Mouse (Mus musculus) left cerebral cortex, postnatal 10 days (tissue): ENCODE measurements around the gene Dync1li2. TPM values are rescaled to one million over a fixed set of nuclear protein-coding genes. Genes with fewer than 3 reads are reported as not detected.

Source experiments
- total RNA-seq, 2 experiments: library from RNA; stranded (reverse); gene quantifications; 2 replicates each; pipeline ENCODE4 v1.2.3; 2021

The Dync1li2 gene
- total RNA-seq, 2 experiments from 2014 or later, result 204 to 207 TPM

Other genes with a start within 250 kb of the Dync1li2 start
- 10 to 100 TPM; 40.6 to 41.1 TPM for gene Tk2, start 194.5 kb downstream of the Dync1li2 start, total RNA-seq
- gene Cklf, start 192.2 kb downstream of the Dync1li2 start, total RNA-seq, result 10 to 100 TPM; 12.5 to 13.0 TPM
- not detected for gene Cmtm2a, start 149.9 kb downstream of the Dync1li2 start, total RNA-seq
- gene Gm45711, start 133.0 kb downstream of the Dync1li2 start, total RNA-seq, result not detected
- not detected for gene Cmtm1, start 132.9 kb downstream of the Dync1li2 start, total RNA-seq
- gene Gm11020, start 121.5 kb downstream of the Dync1li2 start, total RNA-seq, result not detected
- not detected for gene Cmtm2b, start 120.8 kb downstream of the Dync1li2 start, total RNA-seq
- gene Cmtm3, start 103.6 kb downstream of the Dync1li2 start, total RNA-seq, result 10 to 100 TPM; 13.2 to 22.8 TPM
- 10 to 100 TPM; 67.5 to 72.2 TPM for gene Cmtm4, start 47.2 kb downstream of the Dync1li2 start, total RNA-seq
- 1 to 10 TPM in 1 of 2 experiments, under 1 TPM in 1; 0.93 to 1.2 TPM for gene Terb1, start 66.9 kb upstream of the Dync1li2 start, total RNA-seq
- 10 to 100 TPM; 48.8 to 50.7 TPM for gene Nae1, start 91.6 kb upstream of the Dync1li2 start, total RNA-seq
- 10 to 100 TPM; 17.0 to 18.6 TPM for gene Car7, start 91.6 kb upstream of the Dync1li2 start, total RNA-seq
- 10 to 100 TPM; 10.1 to 10.4 TPM for gene Pdp2, start 148.4 kb upstream of the Dync1li2 start, total RNA-seq
- gene Cdh16, start 181.3 kb upstream of the Dync1li2 start, total RNA-seq, result not detected
- gene Rrad, start 188.3 kb upstream of the Dync1li2 start, total RNA-seq, result 1 to 10 TPM; 4.9 to 5.3 TPM
- 10 to 100 TPM; 28.5 to 30.7 TPM for gene Ciao2b, start 198.9 kb upstream of the Dync1li2 start, total RNA-seq